Mouse (Mus musculus) forebrain, embryonic 11.5 days (tissue): ENCODE measurements around the gene Kcnma1. TPM values are rescaled to one million over a fixed set of nuclear protein-coding genes. Genes with fewer than 3 reads are reported as not detected.

ENCODE experiments used
- ATAC-seq: fragments of 200-750 bp; cut with Nextera tagmentation; replicated peaks from 2 replicates; pipeline ENCODE4 v1.8.0; 2017; ENCODE audit warnings: moderate TSS enrichment; ENCODE audit not compliant: low FRiP score
- DNase-seq: peaks from one replicate; pipeline ENCODE4 v3.0.0-alpha.2; 2017; ENCODE audit warnings: low spot score
- H3K27ac ChIP-seq: fragments of 300-500 bp; sonication (generic); 2 replicates; pipeline ENCODE4 v1.5.1; 2014; ENCODE audit warnings: low read depth, low read length
- H3K27me3 ChIP-seq: fragments of 300-500 bp; sonication (generic); 2 replicates; pipeline ENCODE4 v1.6.1; 2014; ENCODE audit warnings: mild to moderate bottlenecking, low read length, mixed read lengths; ENCODE audit not compliant: control insufficient read depth, insufficient read depth
- H3K36me3 ChIP-seq: fragments of 300-500 bp; sonication (generic); 2 replicates; pipeline ENCODE4 v1.6.1; 2014; ENCODE audit warnings: mild to moderate bottlenecking, low read length, moderate library complexity, mixed read lengths; ENCODE audit not compliant: control insufficient read depth, insufficient read depth
- H3K4me1 ChIP-seq: fragments of 300-500 bp; sonication (generic); replicated peaks from 2 replicates; pipeline ENCODE4 v1.6.1; 2014; ENCODE audit warnings: low read length, mixed read lengths; ENCODE audit not compliant: control insufficient read depth, insufficient read depth
- H3K4me2 ChIP-seq: fragments of 300-500 bp; sonication (generic); 2 replicates; pipeline ENCODE4 v1.6.1; 2014; ENCODE audit warnings: low read depth, mild to moderate bottlenecking, low read length, moderate library complexity, mixed read lengths; ENCODE audit not compliant: severe bottlenecking
- H3K4me3 ChIP-seq: fragments of 300-500 bp; sonication (generic); 2 replicates; pipeline ENCODE4 v1.5.1; 2014; ENCODE audit warnings: low read depth, low read length
- H3K9ac ChIP-seq: fragments of 300-500 bp; sonication (generic); 2 replicates; pipeline ENCODE4 v1.6.1; 2014; ENCODE audit warnings: low read length
- H3K9me3 ChIP-seq: fragments of 300-500 bp; sonication (generic); 2 replicates; pipeline ENCODE4 v1.6.1; 2016; ENCODE audit warnings: low read length, mixed read lengths; ENCODE audit not compliant: control insufficient read depth
- WGBS: fragments of 180-500 bp; shearing (Covaris S2); extraction: QIAGEN DNeasy Blood & Tissue Kit; methylation state at CpG from one replicate; pipeline ENCODE4 v1.1.7; 2014; 5-methylcytosine and 5-hydroxymethylcytosine counted together
- polyA plus RNA-seq: library from polyadenylated mRNA; unstranded; fragments of >200 nt; fragmentation: Nextera tagmentation; extraction: Ambion mirVana; gene quantifications from 2 replicates; pipeline ENCODE4 v1.2.1, GENCODE M21; 2014

The Kcnma1 gene
- polyA plus RNA-seq, 1 experiment from 2014 or later, result 0.45 TPM

GRCm38 (mm10) chr14:23902636-23903279 lies 111.5 kb downstream of the Kcnma1 start:
- Histone ChIP-seq H3K4me1 (no peaks in the 10 kb centered on the region), H3K36me3 (no peaks in the 10 kb centered on the region), H3K4me2 (no peak overlapping the region), H3K27me3 (no peaks in the 10 kb centered on the region), H3K27ac (no peak overlapping the region), H3K9ac (no peak overlapping the region), H3K4me3 (no peak overlapping the region), H3K9me3 (no peaks in the 10 kb centered on the region)
- 33% methylated on average over 10 of the region's 10 CpGs for WGBS
- DNase-seq (no peak), ATAC-seq (no peak)

GRCm38 (mm10) chr14:23899462-23899861 lies 114.8 kb downstream of the Kcnma1 start:
- H3K4me1 ChIP-seq, result no peaks in the 10 kb centered on the region
- ATAC-seq (no peak), DNase-seq (no peak)
- H3K9me3 ChIP-seq, result no peaks in the 10 kb centered on the region
- 83% methylated on average over 5 of the region's 5 CpGs for WGBS
- no peak overlapping the region for H3K4me2 ChIP-seq
- H3K36me3 ChIP-seq, result no peaks in the 10 kb centered on the region
- no peaks in the 10 kb centered on the region for H3K27me3 ChIP-seq
- no peak overlapping the region for H3K27ac ChIP-seq
- H3K9ac ChIP-seq, result no peak overlapping the region
- no peak overlapping the region for H3K4me3 ChIP-seq

- Histone ChIP-seq H3K4me2 (no peak overlapping the region), H3K9me3 (no peaks in the 10 kb centered on the region), H3K9ac (no peak overlapping the region), H3K27ac (no peak overlapping the region), H3K4me3 (no peak overlapping the region), H3K27me3 (no peaks in the 10 kb centered on the region), H3K4me1 (no peaks in the 10 kb centered on the region), H3K36me3 (no peaks in the 10 kb centered on the region)
- ATAC-seq, result no peak
- no peak for DNase-seq
- WGBS, result 84% methylated on average over 5 of the region's 5 CpGs
Observed at GRCm38 (mm10) chr14:23897815-23898214, 116.5 kb downstream of the Kcnma1 start.

GRCm38 (mm10) chr14:23896036-23896435 lies 118.3 kb downstream of the Kcnma1 start:
- DNase-seq, result no peak
- 86% methylated on average over 3 of the region's 3 CpGs for WGBS

GRCm38 (mm10) chr14:23886112-23886511 lies 128.2 kb downstream of the Kcnma1 start:
- Histone ChIP-seq H3K9me3 (no peaks in the 10 kb centered on the region), H3K9ac (no peak overlapping the region), H3K4me1 (no peaks in the 10 kb centered on the region), H3K36me3 (no peaks in the 10 kb centered on the region), H3K27ac (no peak overlapping the region), H3K4me3 (no peak overlapping the region), H3K4me2 (no peak overlapping the region), H3K27me3 (no peaks in the 10 kb centered on the region)
- 84% methylated on average over 4 of the region's 4 CpGs for WGBS
- no peak for ATAC-seq
- DNase-seq, result no peak

More at GRCm38 (mm10) chr14:23896036-23896435, 118.3 kb downstream of the Kcnma1 start:
- H3K9me3 ChIP-seq, result no peaks in the 10 kb centered on the region
- ATAC-seq, result no peak
- H3K4me3 ChIP-seq, result no peak overlapping the region
- H3K4me1 ChIP-seq, result no peaks in the 10 kb centered on the region
- H3K27ac ChIP-seq, result no peak overlapping the region
- H3K36me3 ChIP-seq, result no peaks in the 10 kb centered on the region
- H3K9ac ChIP-seq, result no peak overlapping the region
- H3K27me3 ChIP-seq, result no peaks in the 10 kb centered on the region
- no peak overlapping the region for H3K4me2 ChIP-seq

- no peaks in the 10 kb centered on the region for H3K27me3 ChIP-seq
- 68% methylated on average over 6 of the region's 6 CpGs for WGBS
- no peak overlapping the region for H3K4me2 ChIP-seq
- no peaks in the 10 kb centered on the region for H3K4me1 ChIP-seq
- H3K36me3 ChIP-seq, result no peaks in the 10 kb centered on the region
- no peak overlapping the region for H3K27ac ChIP-seq
- no peaks in the 10 kb centered on the region for H3K9me3 ChIP-seq
- H3K4me3 ChIP-seq, result no peak overlapping the region
- H3K9ac ChIP-seq, result no peak overlapping the region
- ATAC-seq (no peak), DNase-seq (no peak)
Observed at GRCm38 (mm10) chr14:23885539-23885938, 128.8 kb downstream of the Kcnma1 start.

GRCm38 (mm10) chr14:23885071-23885470 lies 129.2 kb downstream of the Kcnma1 start:
- WGBS, result 87% methylated on average over 4 of the region's 4 CpGs
- Histone ChIP-seq H3K4me1 (no peaks in the 10 kb centered on the region), H3K36me3 (no peaks in the 10 kb centered on the region), H3K27me3 (no peaks in the 10 kb centered on the region), H3K27ac (no peak overlapping the region), H3K4me3 (no peak overlapping the region), H3K4me2 (no peak overlapping the region), H3K9ac (no peak overlapping the region), H3K9me3 (no peaks in the 10 kb centered on the region)
- ATAC-seq (no peak), DNase-seq (no peak)

GRCm38 (mm10) chr14:23882001-23882400 lies 132.3 kb downstream of the Kcnma1 start:
- Histone ChIP-seq H3K36me3 (no peaks in the 10 kb centered on the region), H3K4me3 (no peak overlapping the region), H3K9me3 (no peaks in the 10 kb centered on the region), H3K27me3 (no peaks in the 10 kb centered on the region), H3K9ac (no peak overlapping the region), H3K4me1 (no peaks in the 10 kb centered on the region), H3K27ac (no peak overlapping the region), H3K4me2 (no peak overlapping the region)
- no peak for ATAC-seq
- 56% methylated on average over 1 of the region's 1 CpGs for WGBS
- no peak for DNase-seq

DNA sequence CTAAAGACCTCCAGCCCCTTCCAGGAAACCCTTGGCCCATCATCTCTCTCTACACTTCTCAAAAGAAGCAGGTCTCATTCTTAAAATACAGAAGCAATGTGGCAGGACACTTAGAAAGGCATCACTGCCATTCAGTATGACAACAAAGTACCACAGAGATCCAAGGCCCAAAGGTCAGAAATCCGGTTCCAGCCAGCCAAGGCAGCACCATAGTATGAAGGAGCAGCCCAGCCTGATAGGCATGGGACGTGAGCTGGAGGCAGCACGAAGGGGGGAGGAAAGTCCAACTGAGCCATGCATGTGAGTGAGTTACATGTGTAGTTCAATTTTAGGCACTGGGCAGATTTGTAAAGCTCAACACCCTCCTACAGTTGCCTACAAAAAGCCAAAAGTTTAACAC lies 135.0 kb downstream of the Kcnma1 start:
- Histone ChIP-seq H3K27me3 (no peaks in the 10 kb centered on the region), H3K4me2 (no peak overlapping the region), H3K9me3 (no peaks in the 10 kb centered on the region), H3K4me1 (no peaks in the 10 kb centered on the region), H3K36me3 (no peaks in the 10 kb centered on the region), H3K27ac (no peak overlapping the region), H3K4me3 (no peak overlapping the region), H3K9ac (no peak overlapping the region)
- ATAC-seq, result no peak
- 87% methylated on average over 3 of the region's 3 CpGs for WGBS
- no peak for DNase-seq
